Mouse (Mus musculus) heart, embryonic 12.5 days (tissue): ENCODE results near the gene Rab3c. TPM values are rescaled to one million over a fixed set of nuclear protein-coding genes. Genes with fewer than 3 reads are reported as not detected.
A peak's percentile ranks its signal among the peaks of the same experiment; 100 is the strongest.

Experiments used
- ATAC-seq: fragments of 200-750 bp; cut with Nextera tagmentation; 2 replicates; pipeline ENCODE4 v1.8.0; 2017; ENCODE audit warnings: moderate TSS enrichment, moderate library complexity; ENCODE audit not compliant: insufficient number of reproducible peaks, low FRiP score
- H3K27ac ChIP-seq: fragments of 300-500 bp; sonication (generic); 2 replicates; pipeline ENCODE4 v1.5.1; 2016; ENCODE audit warnings: mild to moderate bottlenecking, moderate library complexity; ENCODE audit not compliant: poor library complexity, severe bottlenecking
- H3K27me3 ChIP-seq: fragments of 300-500 bp; sonication (generic); replicated peaks from 2 replicates; pipeline ENCODE4 v1.6.1; 2016; ENCODE audit warnings: mild to moderate bottlenecking, moderate library complexity
- H3K36me3 ChIP-seq: fragments of 300-500 bp; sonication (generic); 2 replicates; pipeline ENCODE4 v1.6.1; 2016; ENCODE audit warnings: mild to moderate bottlenecking, moderate library complexity
- H3K4me1 ChIP-seq: fragments of 300-500 bp; sonication (generic); replicated peaks from 2 replicates; pipeline ENCODE4 v1.6.1; 2016; ENCODE audit warnings: mild to moderate bottlenecking
- H3K4me2 ChIP-seq: fragments of 300-500 bp; sonication (generic); 2 replicates; pipeline ENCODE4 v1.6.1; 2016; ENCODE audit warnings: mild to moderate bottlenecking, moderate library complexity
- H3K4me3 ChIP-seq: fragments of 300-500 bp; sonication (generic); 2 replicates; pipeline ENCODE4 v1.5.1; 2016; ENCODE audit warnings: mild to moderate bottlenecking
- H3K9ac ChIP-seq: fragments of 300-500 bp; sonication (generic); 2 replicates; pipeline ENCODE4 v1.6.1; 2016; ENCODE audit warnings: mild to moderate bottlenecking, moderate library complexity
- H3K9me3 ChIP-seq: fragments of 300-500 bp; sonication (generic); replicated peaks from 2 replicates; pipeline ENCODE4 v1.6.1; 2016; ENCODE audit warnings: mild to moderate bottlenecking, moderate library complexity
- WGBS: fragments of 180-500 bp; shearing (Covaris S2); methylation state at CpG from one replicate; pipeline ENCODE4 v1.1.7; 2016; 5-methylcytosine and 5-hydroxymethylcytosine counted together
- polyA plus RNA-seq: library from polyadenylated mRNA; unstranded; fragments of >200 nt; fragmentation: Nextera tagmentation; extraction: Ambion mirVana; gene quantifications from 2 replicates; pipeline ENCODE4 v1.2.1, GENCODE M21; 2016

The Rab3c gene
- polyA plus RNA-seq, 1 experiment from 2014 or later, result 0.29 TPM

DNA sequence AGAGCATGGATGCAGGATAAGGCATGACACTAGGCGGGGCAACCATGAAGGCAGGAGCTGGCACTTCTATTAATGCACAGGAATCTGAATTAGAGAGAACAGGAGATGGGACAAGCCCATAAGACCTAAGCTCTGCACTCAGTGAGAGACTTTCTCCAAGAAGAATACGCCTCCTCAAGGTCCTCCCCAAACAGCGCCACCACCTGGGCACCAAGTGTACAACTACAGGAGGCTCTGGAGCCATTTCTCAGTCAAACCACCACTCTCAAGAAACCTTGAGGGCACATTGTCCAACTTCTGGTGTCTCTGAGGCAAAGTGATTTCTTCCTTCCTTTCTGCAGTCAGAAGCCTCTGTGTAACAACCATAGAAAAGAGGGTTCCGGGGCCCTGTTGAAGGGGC, 236.4 kb downstream of the Rab3c start:
- Histone ChIP-seq H3K4me1 (peaks cover 6% of the 10 kb centered on the region), H3K9ac (no peak overlapping the region), H3K27ac (no peak overlapping the region), H3K36me3 (no peaks in the 10 kb centered on the region), H3K27me3 (no peaks in the 10 kb centered on the region), H3K9me3 (no peaks in the 10 kb centered on the region), H3K4me2 (no peak overlapping the region), H3K4me3 (no peak overlapping the region)
- 74% methylated on average over 4 of the region's 4 CpGs for WGBS
- ATAC-seq, result no peak

DNA sequence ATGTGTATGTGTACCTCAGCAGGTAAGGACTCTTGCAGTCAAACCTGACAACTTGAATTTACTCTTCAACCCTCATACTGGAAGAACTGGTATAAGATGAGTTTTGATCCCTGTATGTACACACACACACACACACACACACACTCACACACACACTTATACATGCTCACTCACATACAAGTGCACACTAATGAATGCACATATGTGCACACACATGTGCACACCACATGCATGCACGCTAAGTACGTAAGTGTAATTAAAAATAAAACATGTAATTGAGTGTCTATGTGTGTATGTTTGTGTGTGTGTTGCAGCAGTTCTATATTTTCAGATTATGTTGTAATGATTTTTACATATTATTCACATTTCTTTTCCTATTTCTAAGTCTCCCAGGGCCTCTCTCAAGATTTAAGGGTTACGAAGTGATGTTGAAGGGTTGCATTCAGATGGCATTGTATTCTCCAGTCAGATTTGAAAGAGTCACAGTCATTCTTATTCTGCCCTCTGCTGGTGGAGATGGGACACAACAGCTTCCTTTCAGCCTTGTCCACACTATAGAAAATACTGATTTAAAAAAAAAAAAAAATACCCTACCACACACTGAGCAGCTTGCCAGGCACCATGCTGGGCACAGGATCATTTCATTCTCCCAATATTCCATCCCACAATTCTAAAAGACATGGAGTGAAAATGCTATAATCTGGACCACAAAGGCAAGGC, 240.9 kb downstream of the Rab3c start:
- Histone ChIP-seq H3K27ac (no peak overlapping the region), H3K9ac (no peak overlapping the region), H3K4me3 (no peak overlapping the region), H3K9me3 (no peaks in the 10 kb centered on the region), H3K4me1 (peaks cover 3% of the 10 kb centered on the region; the same call in 1 of the 2 replicates), H3K36me3 (no peaks in the 10 kb centered on the region), H3K4me2 (no peak overlapping the region), H3K27me3 (no peaks in the 10 kb centered on the region)
- 83% methylated on average over 3 of the region's 3 CpGs for WGBS
- no peak for ATAC-seq

DNA sequence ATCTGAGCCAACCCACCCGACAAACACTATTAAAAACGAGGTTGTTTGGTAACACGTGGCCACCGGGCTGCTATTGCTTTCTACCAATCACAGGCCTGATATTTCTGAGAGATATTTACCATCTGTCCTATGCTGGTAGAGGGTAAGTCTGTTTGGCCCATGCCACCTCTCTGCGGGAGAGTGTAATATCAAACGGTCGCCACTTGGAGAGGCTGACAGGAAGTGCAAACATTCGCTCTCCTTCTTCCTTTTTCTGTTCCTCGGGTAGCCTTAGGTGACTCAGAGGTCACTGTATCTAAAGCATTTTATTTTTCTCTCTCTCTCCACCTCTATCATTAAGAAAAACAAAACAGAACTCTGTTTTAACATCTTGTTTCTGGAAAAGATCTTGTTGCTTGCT, 241.6 kb downstream of the Rab3c start:
- Histone ChIP-seq H3K27ac (no peak overlapping the region), H3K4me2 (no peak overlapping the region)

DNA sequence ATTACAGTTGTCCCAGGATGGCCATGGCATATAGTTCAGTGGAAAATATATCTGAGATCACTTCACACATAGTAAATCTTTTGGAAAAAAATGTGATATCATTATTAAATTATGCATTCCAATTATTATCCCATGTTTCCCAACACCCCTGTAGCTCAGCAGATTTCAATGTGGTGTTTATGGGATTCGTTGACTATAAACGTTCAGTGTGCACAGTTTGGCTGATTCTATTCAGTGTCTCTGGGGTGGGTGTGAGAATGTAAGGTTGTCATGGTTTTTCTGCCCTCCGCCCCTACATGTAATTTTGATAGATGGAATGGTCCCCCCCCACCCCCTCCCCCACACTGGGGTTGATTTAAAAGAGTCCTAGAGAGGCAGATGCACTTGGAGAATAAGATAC, 242.3 kb downstream of the Rab3c start:
- Histone ChIP-seq H3K9me3 (no peaks in the 10 kb centered on the region), H3K4me2 (no peak overlapping the region), H3K36me3 (no peaks in the 10 kb centered on the region), H3K9ac (no peak overlapping the region), H3K4me3 (no peak overlapping the region), H3K27me3 (no peaks in the 10 kb centered on the region), H3K4me1 (peaks cover 3% of the 10 kb centered on the region; the same call in 1 of the 2 replicates), H3K27ac (no peak overlapping the region)
- no peak for ATAC-seq
- WGBS, result 83% methylated on average over 3 of the region's 3 CpGs

More for the DNA sequence above, 241.6 kb downstream of the Rab3c start:
- 70% methylated on average over 9 of the region's 9 CpGs for WGBS
- Histone ChIP-seq H3K4me3 (no peak overlapping the region), H3K27me3 (no peaks in the 10 kb centered on the region), H3K9me3 (no peaks in the 10 kb centered on the region), H3K36me3 (no peaks in the 10 kb centered on the region), H3K9ac (no peak overlapping the region), H3K4me1 (peaks cover 3% of the 10 kb centered on the region; the same call in 1 of the 2 replicates)
- no peak for ATAC-seq

GRCm38 (mm10) chr13:110034885-110035284, 245.9 kb downstream of the Rab3c start:
- H3K9ac ChIP-seq, result no peak overlapping the region
- H3K4me2 ChIP-seq, result no peak overlapping the region
- no peak overlapping the region for H3K27ac ChIP-seq
- no peak overlapping the region for H3K4me3 ChIP-seq
- ATAC-seq, result no peak
- WGBS, result 67% methylated on average over 6 of the region's 6 CpGs
- H3K4me1 ChIP-seq, result no peaks in the 10 kb centered on the region
- no peaks in the 10 kb centered on the region for H3K27me3 ChIP-seq
- H3K36me3 ChIP-seq, result no peaks in the 10 kb centered on the region
- H3K9me3 ChIP-seq, result no peaks in the 10 kb centered on the region

- Histone ChIP-seq H3K27ac (no peak overlapping the region), H3K4me3 (no peak overlapping the region), H3K9me3 (no peaks in the 10 kb centered on the region), H3K36me3 (no peaks in the 10 kb centered on the region), H3K4me1 (no peaks in the 10 kb centered on the region), H3K9ac (no peak overlapping the region), H3K27me3 (no peaks in the 10 kb centered on the region), H3K4me2 (no peak overlapping the region)
- no peak for ATAC-seq
- 57% methylated on average over 7 of the region's 7 CpGs for WGBS
Observed at GRCm38 (mm10) chr13:110034041-110034440, 246.8 kb downstream of the Rab3c start.

DNA sequence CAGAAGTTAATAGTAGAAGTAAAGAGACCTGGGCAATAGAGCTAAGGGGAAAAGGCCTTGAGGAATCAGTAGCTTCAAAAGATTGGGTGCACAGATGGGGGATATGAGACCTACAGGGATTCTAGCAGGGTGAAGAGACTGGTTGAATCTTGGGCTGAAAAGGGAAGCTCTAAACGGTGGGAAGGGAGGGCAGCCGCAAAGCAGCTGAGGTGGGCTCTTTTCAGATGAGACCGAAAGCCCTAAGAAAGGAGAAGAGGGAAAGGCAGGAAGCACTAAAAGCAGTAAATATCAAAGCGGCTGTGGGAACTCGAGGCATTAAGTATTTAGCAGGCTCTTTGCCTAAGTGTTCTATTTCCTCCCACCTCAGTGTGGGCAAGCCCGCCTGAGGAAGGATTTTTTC, 248.9 kb downstream of the Rab3c start:
- no peaks in the 10 kb centered on the region for H3K27me3 ChIP-seq
- H3K27ac ChIP-seq, result no peak overlapping the region
- H3K4me1 ChIP-seq, result no peaks in the 10 kb centered on the region
- H3K4me2 ChIP-seq, result no peak overlapping the region
- H3K9me3 ChIP-seq, result no peaks in the 10 kb centered on the region
- H3K4me3 ChIP-seq, result no peak overlapping the region
- 29% methylated on average over 6 of the region's 6 CpGs for WGBS
- H3K36me3 ChIP-seq, result no peaks in the 10 kb centered on the region
- ATAC-seq, result no peak
- no peak overlapping the region for H3K9ac ChIP-seq

- no peaks in the 10 kb centered on the region for H3K4me1 ChIP-seq
- H3K4me3 ChIP-seq, result no peak overlapping the region
- H3K9me3 ChIP-seq, result no peaks in the 10 kb centered on the region
- H3K36me3 ChIP-seq, result no peaks in the 10 kb centered on the region
- H3K27ac ChIP-seq, result no peak overlapping the region
- 69% methylated on average over 8 of the region's 8 CpGs for WGBS
- no peak overlapping the region for H3K9ac ChIP-seq
- no peaks in the 10 kb centered on the region for H3K27me3 ChIP-seq
- ATAC-seq, result no peak
- H3K4me2 ChIP-seq, result no peak overlapping the region
Observed at GRCm38 (mm10) chr13:110031061-110031460, 249.7 kb downstream of the Rab3c start.

GRCm38 (mm10) chr13:110024381-110025161, 256.2 kb downstream of the Rab3c start:
- no peaks in the 10 kb centered on the region for H3K36me3 ChIP-seq
- ATAC-seq, result no peak
- no peak overlapping the region for H3K4me3 ChIP-seq
- H3K4me2 ChIP-seq, result no peak overlapping the region
- peaks cover 9% of the 10 kb centered on the region for H3K4me1 ChIP-seq
- H3K9me3 ChIP-seq, result no peaks in the 10 kb centered on the region
- no peak overlapping the region for H3K27ac ChIP-seq
- H3K27me3 ChIP-seq, result no peaks in the 10 kb centered on the region
- 78% methylated on average over 10 of the region's 10 CpGs for WGBS
- H3K9ac ChIP-seq, result no peak overlapping the region

- WGBS, result 74% methylated on average over 5 of the region's 5 CpGs
Observed at GRCm38 (mm10) chr13:110023031-110023430, 257.8 kb downstream of the Rab3c start.

GRCm38 (mm10) chr13:110019774-110020173, 261.0 kb downstream of the Rab3c start:
- peak overlapping the region; percentile 42; the same call in 1 of the 2 replicates for H3K4me3 ChIP-seq
- 0 out of 2 replicates have a peak overlapping the region, but pooled peaks have one; percentile 59 for H3K9ac ChIP-seq
- no peaks in the 10 kb centered on the region for H3K9me3 ChIP-seq
- no peak overlapping the region for H3K27ac ChIP-seq
- H3K27me3 ChIP-seq, result no peaks in the 10 kb centered on the region
- peak; percentile 45 for ATAC-seq
- peaks cover 17% of the 10 kb centered on the region for H3K4me1 ChIP-seq
- H3K36me3 ChIP-seq, result no peaks in the 10 kb centered on the region
- peak overlapping the region; percentile 73 for H3K4me2 ChIP-seq
- 23% methylated on average over 9 of the region's 9 CpGs for WGBS

More at GRCm38 (mm10) chr13:110023031-110023430, 257.8 kb downstream of the Rab3c start:
- no peak overlapping the region for H3K9ac ChIP-seq
- H3K36me3 ChIP-seq, result no peaks in the 10 kb centered on the region
- H3K27me3 ChIP-seq, result no peaks in the 10 kb centered on the region
- no peak overlapping the region for H3K27ac ChIP-seq
- H3K9me3 ChIP-seq, result no peaks in the 10 kb centered on the region
- peaks cover 17% of the 10 kb centered on the region for H3K4me1 ChIP-seq
- no peak overlapping the region for H3K4me2 ChIP-seq
- no peak overlapping the region for H3K4me3 ChIP-seq
- ATAC-seq, result no peak
